Mouse (Mus musculus) adrenal gland (tissue): ENCODE results near the gene Pkm.

ENCODE experiments used
- intact Hi-C: fragments of 180-260 bp; cut with DNase I; formaldehyde crosslinking; loops from one replicate; pipeline ENCODE4 v1.15.1; 2025

The Pkm gene

DNA sequence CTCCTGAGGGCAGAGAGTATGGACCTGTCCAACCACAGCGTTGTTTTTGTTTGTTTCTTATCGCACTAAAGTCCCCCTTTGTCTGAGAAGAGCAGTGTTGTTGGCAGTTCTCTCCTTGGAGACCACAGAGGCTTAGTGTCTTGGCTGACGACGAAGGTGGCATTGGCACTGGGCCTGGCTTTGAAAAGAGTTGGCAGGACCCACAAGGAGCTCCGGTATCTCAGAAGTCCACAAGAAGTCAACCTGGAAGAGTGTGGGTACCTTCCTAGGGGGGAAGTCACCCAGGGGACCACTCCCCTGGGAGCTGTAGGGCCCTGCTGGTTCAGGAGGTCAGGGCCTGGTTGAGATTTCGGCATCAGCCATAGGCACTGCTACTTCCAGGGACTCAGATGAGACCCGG lies 44.9 kb downstream of the Pkm start:
- intact Hi-C loops: no loop called here

DNA sequence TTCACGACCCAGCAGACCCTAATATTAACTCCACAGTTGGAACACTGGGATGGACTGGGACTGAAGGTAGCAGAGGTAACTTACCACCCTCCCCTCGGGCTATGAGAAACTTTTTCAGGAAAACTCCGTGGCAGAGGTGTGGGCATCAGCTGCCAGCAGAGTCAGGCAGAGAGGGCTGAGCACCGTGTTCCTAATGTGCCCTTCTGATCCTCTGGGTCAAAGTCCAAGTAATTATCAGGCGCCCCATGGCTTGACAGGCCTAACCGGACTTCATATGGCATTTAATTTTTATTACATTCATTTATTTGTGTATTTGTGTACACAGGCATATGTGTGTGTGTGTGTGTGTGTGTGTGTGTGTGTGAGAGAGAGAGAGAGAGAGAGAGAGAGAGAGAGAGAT lies 46.9 kb downstream of the Pkm start:
- intact Hi-C loops: no loop called here

DNA sequence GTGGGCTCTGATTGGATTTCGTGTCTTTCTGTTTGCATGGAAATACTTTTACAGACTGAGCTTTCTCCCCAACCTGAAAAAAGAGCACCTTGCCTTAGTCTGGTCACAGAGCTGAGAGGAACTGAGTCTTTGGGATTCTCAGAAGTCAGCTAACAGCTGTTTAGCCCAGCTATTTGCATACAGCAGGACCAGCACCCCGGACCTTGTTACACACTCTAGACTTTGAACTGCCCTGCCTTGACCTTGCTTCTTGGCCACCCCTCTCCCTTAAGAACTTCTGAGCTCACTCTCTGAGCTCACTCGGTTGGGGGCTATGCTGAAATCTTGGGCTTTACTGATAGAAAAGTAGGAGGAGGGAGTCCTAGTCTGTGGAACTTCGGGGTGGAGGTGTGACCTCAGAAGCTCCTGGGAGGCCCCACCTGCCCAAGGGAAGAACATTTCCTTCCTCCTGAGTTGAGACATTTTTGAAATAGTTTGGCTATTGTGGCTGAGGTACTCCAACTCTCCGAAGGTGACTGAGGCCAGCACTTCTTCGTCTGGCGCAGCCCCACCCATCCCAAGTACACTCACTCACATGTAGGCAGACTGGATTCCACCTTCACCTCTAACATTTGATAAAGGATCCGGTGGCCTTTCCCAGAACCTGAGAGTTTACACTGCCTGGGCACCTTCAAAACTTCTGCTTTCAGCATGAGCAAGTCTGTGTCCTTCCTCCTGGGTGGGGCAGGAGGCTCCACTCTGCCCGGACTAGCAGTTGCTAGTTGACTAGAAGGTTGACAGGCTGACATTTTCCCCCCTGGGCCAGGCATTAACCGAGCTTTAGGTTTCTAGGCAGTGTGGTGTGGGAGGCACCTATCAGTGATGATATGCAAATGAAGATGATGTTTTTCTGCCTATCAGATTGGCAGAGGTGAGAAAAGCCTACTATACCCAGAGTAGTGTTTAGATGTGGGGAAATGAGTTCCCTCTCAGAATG lies 51.0 kb downstream of the Pkm start:
- intact Hi-C loops: no loop called here

DNA sequence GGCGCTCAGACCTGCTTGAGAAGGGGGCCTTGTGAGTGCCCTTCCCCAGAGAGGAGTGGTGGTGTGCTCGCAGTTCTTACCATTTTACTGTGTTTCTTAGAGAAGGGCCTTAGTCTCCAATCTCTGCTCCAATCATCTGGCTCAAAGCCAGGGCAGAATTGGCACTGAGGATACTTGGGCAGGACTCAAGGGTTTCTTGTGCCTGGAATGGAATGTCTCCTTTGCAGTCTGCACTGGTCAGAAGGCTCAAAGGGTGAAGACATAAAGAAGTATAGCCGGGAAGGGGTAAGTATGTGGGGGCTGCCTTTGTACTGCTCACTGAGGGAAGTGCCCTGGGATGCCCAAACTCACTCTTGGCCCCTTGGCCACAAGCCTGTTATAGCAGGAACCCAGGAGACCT lies 53.1 kb downstream of the Pkm start:
- intact Hi-C loops: no loop called here

DNA sequence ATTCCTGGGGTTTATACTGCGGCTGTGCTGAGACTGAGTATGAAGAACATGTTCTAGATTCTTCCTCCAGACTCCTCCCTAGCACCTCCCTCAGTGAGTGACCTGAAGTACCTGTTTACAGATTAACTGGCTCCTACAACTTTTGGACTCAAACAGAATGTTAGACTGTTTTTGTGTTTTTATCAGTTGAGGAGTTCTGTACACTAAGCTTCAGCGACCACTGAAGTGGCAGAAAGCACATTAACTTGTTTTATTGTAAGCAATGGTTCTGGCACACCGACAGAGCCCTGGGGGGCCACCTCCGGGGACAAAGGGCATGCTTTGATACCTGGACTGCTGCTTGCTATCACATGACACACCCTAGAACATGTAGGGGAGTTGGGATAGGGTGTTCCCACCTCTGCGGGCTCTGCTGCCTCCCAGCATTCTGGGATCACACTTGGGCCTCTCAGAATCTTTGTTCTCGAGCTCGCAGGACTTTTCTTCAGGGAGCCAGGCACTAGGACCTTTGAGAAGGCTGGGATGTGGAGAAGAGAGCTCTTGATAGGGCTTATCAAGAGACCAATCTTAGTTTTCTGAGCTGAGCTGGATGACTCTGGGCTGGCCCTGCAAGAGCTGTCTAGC lies 60.2 kb downstream of the Pkm start:
- intact Hi-C loops: no loop called here

DNA sequence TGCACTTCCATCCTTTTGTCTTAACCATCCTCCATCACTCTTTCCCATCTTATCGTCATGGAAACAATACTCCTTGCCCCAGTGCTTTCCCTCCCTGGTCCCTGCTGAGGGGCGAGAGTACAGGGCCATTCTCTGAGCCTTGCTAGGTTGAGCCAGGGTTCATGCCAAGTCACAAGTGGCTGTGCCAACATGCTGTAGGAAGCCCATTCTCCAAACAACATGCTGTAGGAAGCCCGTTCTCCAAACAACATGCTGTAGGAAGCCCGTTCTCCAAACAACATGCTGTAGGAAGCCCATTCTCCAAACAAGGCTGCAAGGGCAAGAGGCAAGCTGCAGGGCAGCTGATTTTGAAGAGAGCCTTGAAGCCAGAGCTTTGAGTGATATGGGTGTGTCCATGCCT lies 62.1 kb downstream of the Pkm start:
- intact Hi-C loops: no loop called here

DNA sequence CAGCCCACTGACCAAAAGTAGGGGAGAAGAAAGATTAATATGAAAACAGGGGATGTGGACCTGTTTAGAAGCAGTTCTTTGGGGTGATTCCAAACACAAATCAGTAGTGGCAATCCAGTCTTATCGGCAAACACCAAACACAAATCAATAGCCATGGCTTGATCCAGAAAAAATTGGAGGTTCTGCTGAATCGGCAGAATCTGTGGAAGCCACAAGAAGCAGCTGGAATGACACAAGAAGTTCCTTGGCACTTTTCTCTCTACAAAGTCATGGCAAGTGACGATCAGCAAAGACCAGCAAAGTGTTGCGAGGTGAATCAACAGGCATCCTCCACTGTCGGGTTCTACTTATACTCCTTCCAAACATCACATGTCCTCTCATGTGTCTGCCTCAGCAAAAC lies 65.0 kb downstream of the Pkm start:
- intact Hi-C loops: loop anchor here (5.0 to 10.0 kb wide), 2 partner anchors 41 to 514 kb away; no protein-coding TSS in a partner anchor

DNA sequence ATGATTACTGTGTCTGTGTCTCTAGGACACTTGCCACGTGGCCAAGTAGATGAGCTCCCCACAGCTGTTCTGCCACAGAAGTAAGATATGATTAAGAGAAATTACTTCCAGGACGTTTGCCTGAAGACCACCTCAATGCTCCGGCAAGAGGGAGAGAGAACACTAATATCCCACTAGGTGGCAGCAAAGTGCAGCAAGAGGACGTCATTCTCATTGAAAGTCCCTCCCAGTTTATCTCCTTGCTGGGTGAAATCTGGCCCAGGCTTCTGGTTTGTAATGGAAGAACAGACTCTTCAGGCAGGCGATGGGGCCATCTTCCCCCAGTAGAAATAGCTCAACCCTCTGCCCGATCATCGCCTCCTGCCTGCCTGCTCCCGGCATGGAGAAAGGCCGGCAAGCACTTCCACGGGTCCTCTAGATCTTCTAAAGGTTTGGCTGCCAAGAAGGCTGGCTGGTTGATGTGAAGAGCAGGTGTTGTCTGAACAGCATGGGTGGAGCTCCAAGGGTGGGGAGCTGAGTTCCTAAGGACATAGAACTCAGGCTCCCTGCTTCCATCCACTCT lies 67.0 kb downstream of the Pkm start:
- intact Hi-C loops: loop anchor here (5.0 to 10.0 kb wide), 2 partner anchors 39 to 512 kb away; no protein-coding TSS in a partner anchor

DNA sequence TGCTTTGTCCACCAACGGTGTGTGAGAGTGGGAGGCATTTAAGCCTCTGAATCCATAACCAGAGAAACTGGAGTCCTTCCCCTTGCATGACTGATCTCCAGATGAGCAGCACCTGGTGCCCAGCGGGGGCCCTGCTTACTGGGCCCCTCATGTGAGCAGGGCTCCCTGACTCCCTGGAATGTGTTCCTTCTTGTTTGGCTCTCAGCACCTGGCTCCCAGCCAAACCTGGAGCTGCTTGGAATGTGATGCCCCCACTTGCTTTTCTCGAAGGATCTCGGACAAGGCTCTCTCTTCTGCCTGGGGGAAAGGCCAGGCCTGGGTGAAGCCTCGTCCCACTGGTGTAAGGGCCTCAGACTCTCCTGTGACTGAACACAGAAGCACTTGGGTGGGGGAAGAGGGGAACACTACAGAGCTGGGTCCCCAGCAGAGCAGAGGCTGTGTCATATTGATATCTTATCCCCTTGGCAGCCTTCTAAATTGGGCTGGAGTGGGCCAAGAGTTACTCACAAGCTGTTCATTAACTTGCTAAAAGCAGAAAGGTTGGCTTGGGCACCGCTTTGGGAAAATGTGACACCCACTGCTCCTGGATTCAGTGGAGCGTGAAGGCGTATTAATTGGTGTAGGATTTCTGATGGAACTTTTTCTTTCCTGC lies 67.7 kb downstream of the Pkm start:
- intact Hi-C loops: loop anchor here (5.0 to 10.0 kb wide), 2 partner anchors 38 to 511 kb away; no protein-coding TSS in a partner anchor

DNA sequence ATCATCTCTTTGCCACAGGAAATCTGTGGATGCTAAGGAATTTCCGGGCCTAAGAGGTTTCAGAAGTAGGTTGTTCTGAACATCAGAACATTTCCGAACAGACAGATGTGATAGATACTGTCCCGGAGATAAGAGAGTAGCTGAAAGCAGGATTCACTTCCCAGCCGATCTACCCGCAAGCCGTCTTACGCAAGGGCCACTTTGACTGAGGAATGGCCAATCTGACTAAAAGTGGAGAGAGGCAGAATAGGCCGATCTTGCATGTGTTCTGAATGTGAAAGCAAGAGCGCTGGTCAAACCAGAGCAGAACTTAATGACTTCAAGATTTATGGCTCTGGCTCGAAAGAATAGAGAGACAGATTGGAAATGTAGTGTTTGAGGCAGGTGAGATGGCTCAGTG lies 69.3 kb downstream of the Pkm start:
- intact Hi-C loops: loop anchor here (10.0 kb wide), 1 partner anchor 509 kb away; no protein-coding TSS in a partner anchor

DNA sequence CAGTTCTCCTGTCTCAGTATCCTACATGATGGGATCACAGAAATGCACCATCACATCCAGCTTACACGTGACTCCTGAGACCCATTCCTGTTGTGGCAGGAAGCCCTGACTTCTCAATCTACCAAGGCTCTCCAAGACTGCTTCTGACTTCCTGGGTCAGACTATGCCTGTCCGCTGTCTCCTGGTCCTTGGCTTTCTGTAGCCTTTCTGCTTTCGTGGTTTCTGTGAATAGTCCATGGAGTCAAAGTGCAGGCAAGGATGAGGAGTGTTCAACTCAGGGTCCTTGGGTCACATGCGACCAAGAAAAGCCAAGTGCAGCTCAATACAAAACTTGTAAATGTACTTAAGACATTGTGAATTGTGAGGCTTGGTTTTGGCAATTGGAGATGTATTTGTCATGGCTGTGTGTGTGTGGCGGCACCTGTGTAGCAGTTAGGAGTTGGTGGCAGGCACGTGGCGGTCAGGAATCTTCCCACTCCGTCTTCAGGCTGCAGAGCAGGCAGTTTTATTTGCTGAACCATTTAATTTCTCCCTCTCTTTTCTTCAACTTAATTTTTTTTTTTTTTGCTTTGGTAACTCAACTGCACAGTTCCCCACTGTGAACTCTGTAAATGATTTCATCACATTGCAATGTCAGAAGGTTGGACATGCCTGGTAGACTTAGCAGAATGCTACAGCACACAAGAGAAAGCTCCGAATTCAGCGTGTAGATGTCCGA lies 71.6 kb downstream of the Pkm start:
- intact Hi-C loops: loop anchor here (10.0 kb wide), 1 partner anchor 507 kb away; no protein-coding TSS in a partner anchor
